Mouse (Mus musculus): ENCODE measurements around the gene Nlrp9b. TPM values are rescaled to one million over a fixed set of nuclear protein-coding genes. Genes with fewer than 3 reads are reported as not detected.
"Not testable (repeated sequence)": the region's sequence is repeated elsewhere in the genome, so short reads cannot be mapped to it uniquely, and the experiment has no call there.

The Nlrp9b gene
- not detected in 2 replicates for polyA plus RNA-seq (2014; fragmentation: Nextera tagmentation; extraction: Ambion mirVana)

- not testable (repeated sequence) for H3K4me3 ChIP-seq (replicated peaks; ENCODE audit: low read depth, low read length); H3K9ac ChIP-seq (replicated peaks; ENCODE audit: low read length); DNase-seq; H3K36me3 ChIP-seq (ENCODE audit: control insufficient read depth, insufficient read depth, low read length); H3K27me3 ChIP-seq (ENCODE audit: control insufficient read depth, insufficient read depth, low read length); ATAC-seq (ENCODE audit: low FRiP score, low TSS enrichment); H3K4me2 ChIP-seq (ENCODE audit: low read length); H3K27ac ChIP-seq (replicated peaks; ENCODE audit: low read depth, low read length); H3K4me1 ChIP-seq (ENCODE audit: control insufficient read depth, insufficient read depth, low read length); H3K9me3 ChIP-seq (ENCODE audit: control insufficient read depth, low read length)
- WGBS, result 70% methylated on average over 8 of the region's 8 CpGs
These were observed at the start of gene Nlrp9b for GRCm38 (mm10) chr7:19991165-19991564. TSS of gene Nlrp9b (plus strand) at chr7:19991465.

GRCm38 (mm10) chr7:19944709-19945108, 46.6 kb upstream of the Nlrp9b start:
- no peaks in the 10 kb centered on the region for H3K36me3 ChIP-seq (ENCODE audit: control insufficient read depth, insufficient read depth, low read length)
- no peak for ATAC-seq (ENCODE audit: low FRiP score, low TSS enrichment)
- no peak overlapping the region for H3K4me3 ChIP-seq (replicated peaks; ENCODE audit: low read depth, low read length)
- 92% methylated on average over 8 of the region's 8 CpGs for WGBS
- H3K4me2 ChIP-seq (ENCODE audit: low read length), result no peak overlapping the region
- no peaks in the 10 kb centered on the region for H3K27me3 ChIP-seq (ENCODE audit: control insufficient read depth, insufficient read depth, low read length)
- no peak overlapping the region for H3K9ac ChIP-seq (replicated peaks; ENCODE audit: low read length)
- no peaks in the 10 kb centered on the region for H3K9me3 ChIP-seq (ENCODE audit: control insufficient read depth, low read length)
- no peak for DNase-seq
- no peak overlapping the region for H3K27ac ChIP-seq (replicated peaks; ENCODE audit: low read depth, low read length)
- H3K4me1 ChIP-seq (ENCODE audit: control insufficient read depth, insufficient read depth, low read length), result no peaks in the 10 kb centered on the region

- Histone ChIP-seq H3K4me2 (ENCODE audit: low read length) (no peak overlapping the region), H3K27ac (replicated peaks; ENCODE audit: low read depth, low read length) (no peak overlapping the region), H3K9ac (replicated peaks; ENCODE audit: low read length) (no peak overlapping the region), H3K4me1 (ENCODE audit: control insufficient read depth, insufficient read depth, low read length) (no peaks in the 10 kb centered on the region), H3K4me3 (replicated peaks; ENCODE audit: low read depth, low read length) (no peak overlapping the region), H3K27me3 (ENCODE audit: control insufficient read depth, insufficient read depth, low read length) (no peaks in the 10 kb centered on the region), H3K9me3 (ENCODE audit: control insufficient read depth, low read length) (no peaks in the 10 kb centered on the region), H3K36me3 (ENCODE audit: control insufficient read depth, insufficient read depth, low read length) (no peaks in the 10 kb centered on the region)
- no peak for ATAC-seq (ENCODE audit: low FRiP score, low TSS enrichment)
- WGBS, result 93% methylated on average over 5 of the region's 5 CpGs
- DNase-seq, result no peak
These were observed 46.1 kb upstream of the Nlrp9b start for GRCm38 (mm10) chr7:19945201-19945600.

- Histone ChIP-seq H3K36me3 (ENCODE audit: control insufficient read depth, insufficient read depth, low read length) (no peaks in the 10 kb centered on the region), H3K9me3 (ENCODE audit: control insufficient read depth, low read length) (no peaks in the 10 kb centered on the region), H3K4me3 (replicated peaks; ENCODE audit: low read depth, low read length) (no peak overlapping the region), H3K27me3 (ENCODE audit: control insufficient read depth, insufficient read depth, low read length) (no peaks in the 10 kb centered on the region), H3K4me1 (ENCODE audit: control insufficient read depth, insufficient read depth, low read length) (no peaks in the 10 kb centered on the region), H3K9ac (replicated peaks; ENCODE audit: low read length) (no peak overlapping the region), H3K4me2 (ENCODE audit: low read length) (no peak overlapping the region), H3K27ac (replicated peaks; ENCODE audit: low read depth, low read length) (no peak overlapping the region)
- no peak for DNase-seq
- 91% methylated on average over 13 of the region's 13 CpGs for WGBS
- no peak for ATAC-seq (ENCODE audit: low FRiP score, low TSS enrichment)
These were observed 45.3 kb upstream of the Nlrp9b start for GRCm38 (mm10) chr7:19945821-19946515.

- Histone ChIP-seq H3K27me3 (ENCODE audit: control insufficient read depth, insufficient read depth, low read length) (no peaks in the 10 kb centered on the region), H3K4me2 (ENCODE audit: low read length) (no peak overlapping the region), H3K36me3 (ENCODE audit: control insufficient read depth, insufficient read depth, low read length) (no peaks in the 10 kb centered on the region), H3K9me3 (ENCODE audit: control insufficient read depth, low read length) (no peaks in the 10 kb centered on the region), H3K27ac (replicated peaks; ENCODE audit: low read depth, low read length) (no peak overlapping the region), H3K9ac (replicated peaks; ENCODE audit: low read length) (no peak overlapping the region), H3K4me1 (ENCODE audit: control insufficient read depth, insufficient read depth, low read length) (no peaks in the 10 kb centered on the region), H3K4me3 (replicated peaks; ENCODE audit: low read depth, low read length) (no peak overlapping the region)
- DNase-seq, result no peak
- no peak for ATAC-seq (ENCODE audit: low FRiP score, low TSS enrichment)
- 80% methylated on average over 12 of the region's 12 CpGs for WGBS
These were observed 42.3 kb upstream of the Nlrp9b start for GRCm38 (mm10) chr7:19948956-19949355.

- no peak for DNase-seq
- Histone ChIP-seq H3K27ac (replicated peaks; ENCODE audit: low read depth, low read length) (no peak overlapping the region), H3K9me3 (ENCODE audit: control insufficient read depth, low read length) (no peaks in the 10 kb centered on the region), H3K36me3 (ENCODE audit: control insufficient read depth, insufficient read depth, low read length) (no peaks in the 10 kb centered on the region), H3K9ac (replicated peaks; ENCODE audit: low read length) (no peak overlapping the region), H3K4me2 (ENCODE audit: low read length) (no peak overlapping the region), H3K27me3 (ENCODE audit: control insufficient read depth, insufficient read depth, low read length) (no peaks in the 10 kb centered on the region), H3K4me3 (replicated peaks; ENCODE audit: low read depth, low read length) (no peak overlapping the region), H3K4me1 (ENCODE audit: control insufficient read depth, insufficient read depth, low read length) (no peaks in the 10 kb centered on the region)
- no peak for ATAC-seq (ENCODE audit: low FRiP score, low TSS enrichment)
- WGBS, result 62% methylated on average over 10 of the region's 10 CpGs
These were observed 41.3 kb upstream of the Nlrp9b start for GRCm38 (mm10) chr7:19949996-19950395.

GRCm38 (mm10) chr7:19950589-19950988, 40.7 kb upstream of the Nlrp9b start, which contains the start of gene Igsf23:
TSS of gene Igsf23 (minus strand) at chr7:19950756.
- H3K4me3 ChIP-seq (replicated peaks; ENCODE audit: low read depth, low read length), result no peak within 1 kb of the TSS
- no peaks in the 10 kb centered on the region for H3K36me3 ChIP-seq (ENCODE audit: control insufficient read depth, insufficient read depth, low read length)
- H3K4me1 ChIP-seq (ENCODE audit: control insufficient read depth, insufficient read depth, low read length), result no peaks in the 10 kb centered on the region
- 58% methylated on average over 9 of the region's 9 CpGs for WGBS
- no peak for DNase-seq
- H3K9ac ChIP-seq (replicated peaks; ENCODE audit: low read length), result no peak within 1 kb of the TSS
- H3K9me3 ChIP-seq (ENCODE audit: control insufficient read depth, low read length), result no peaks in the 10 kb centered on the region
- H3K27ac ChIP-seq (replicated peaks; ENCODE audit: low read depth, low read length), result no peak within 1 kb of the TSS
- no peak within 1 kb of the TSS for H3K4me2 ChIP-seq (ENCODE audit: low read length)
- no peak for ATAC-seq (ENCODE audit: low FRiP score, low TSS enrichment)
- H3K27me3 ChIP-seq (ENCODE audit: control insufficient read depth, insufficient read depth, low read length), result no peaks in the 10 kb centered on the region

- H3K9ac ChIP-seq (replicated peaks; ENCODE audit: low read length), result no peak overlapping the region
- H3K27me3 ChIP-seq (ENCODE audit: control insufficient read depth, insufficient read depth, low read length), result no peaks in the 10 kb centered on the region
- no peak overlapping the region for H3K27ac ChIP-seq (replicated peaks; ENCODE audit: low read depth, low read length)
- 24% methylated on average over 10 of the region's 10 CpGs for WGBS
- no peak for DNase-seq
- no peak overlapping the region for H3K4me2 ChIP-seq (ENCODE audit: low read length)
- H3K36me3 ChIP-seq (ENCODE audit: control insufficient read depth, insufficient read depth, low read length), result no peaks in the 10 kb centered on the region
- H3K9me3 ChIP-seq (ENCODE audit: control insufficient read depth, low read length), result no peaks in the 10 kb centered on the region
- H3K4me1 ChIP-seq (ENCODE audit: control insufficient read depth, insufficient read depth, low read length), result no peaks in the 10 kb centered on the region
- H3K4me3 ChIP-seq (replicated peaks; ENCODE audit: low read depth, low read length), result no peak overlapping the region
- no peak for ATAC-seq (ENCODE audit: low FRiP score, low TSS enrichment)
These were observed 38.8 kb upstream of the Nlrp9b start for GRCm38 (mm10) chr7:19952320-19952986.

GRCm38 (mm10) chr7:19953054-19953453, 38.2 kb upstream of the Nlrp9b start:
- no peaks in the 10 kb centered on the region for H3K36me3 ChIP-seq (ENCODE audit: control insufficient read depth, insufficient read depth, low read length)
- no peaks in the 10 kb centered on the region for H3K9me3 ChIP-seq (ENCODE audit: control insufficient read depth, low read length)
- H3K9ac ChIP-seq (replicated peaks; ENCODE audit: low read length), result no peak overlapping the region
- no peaks in the 10 kb centered on the region for H3K27me3 ChIP-seq (ENCODE audit: control insufficient read depth, insufficient read depth, low read length)
- no peaks in the 10 kb centered on the region for H3K4me1 ChIP-seq (ENCODE audit: control insufficient read depth, insufficient read depth, low read length)
- H3K27ac ChIP-seq (replicated peaks; ENCODE audit: low read depth, low read length), result no peak overlapping the region
- ATAC-seq (ENCODE audit: low FRiP score, low TSS enrichment), result no peak
- H3K4me3 ChIP-seq (replicated peaks; ENCODE audit: low read depth, low read length), result no peak overlapping the region
- WGBS, result 41% methylated on average over 9 of the region's 9 CpGs
- no peak overlapping the region for H3K4me2 ChIP-seq (ENCODE audit: low read length)
- DNase-seq, result no peak

All from midbrain, embryonic 14.5 days (tissue).